9 mouse cellular contexts compared by ENCODE assay signal in the genomic region with DNA sequence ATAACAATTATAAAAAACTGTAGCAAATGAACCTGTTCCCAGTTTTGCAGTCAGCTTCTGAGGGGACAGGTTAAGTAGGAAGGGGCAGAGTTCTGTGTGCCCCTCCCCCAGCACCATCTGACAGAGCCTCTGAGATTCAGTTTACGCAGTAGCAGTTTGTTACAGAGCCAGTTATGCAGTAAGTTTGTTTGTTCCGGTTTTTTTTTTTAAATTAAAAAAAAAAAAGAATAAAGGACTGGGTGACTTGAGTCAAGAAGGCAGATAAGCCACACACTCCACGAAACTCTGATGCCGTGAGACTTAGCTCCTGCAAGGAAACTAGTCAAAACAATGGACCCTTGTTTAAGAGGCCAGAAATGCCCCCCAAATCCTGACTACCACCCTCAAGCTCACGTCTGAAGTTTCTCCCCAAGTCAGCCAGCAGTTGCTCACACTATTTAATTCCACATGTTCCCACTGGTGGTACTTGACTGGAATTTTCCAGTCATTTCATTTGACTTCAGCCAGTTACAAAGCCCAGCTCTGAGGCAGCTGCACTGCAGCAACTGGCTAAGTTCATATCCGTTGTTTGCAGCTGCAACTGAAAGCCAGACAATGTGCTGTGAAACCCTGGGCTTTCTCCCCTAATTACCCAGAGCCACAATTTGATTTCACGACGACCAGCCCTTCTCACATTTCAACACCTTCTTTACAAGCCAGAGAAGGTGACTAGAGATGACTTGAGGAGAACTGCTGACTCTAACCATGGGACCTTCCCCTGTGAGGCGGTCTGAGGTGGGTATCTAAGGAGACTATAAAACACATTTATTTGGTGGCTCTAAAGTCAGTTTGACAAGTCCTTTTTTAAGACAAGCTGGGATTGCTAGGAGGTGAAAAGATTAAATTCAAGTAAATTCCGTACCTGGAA. TPM values are rescaled to one million over a fixed set of nuclear protein-coding genes. Genes with fewer than 3 reads are reported as not detected.
DNase-seq lines count a peak whose midpoint lies in the region; ATAC-seq and TF ChIP-seq lines count a peak whose summit lies in the region.
"Had no signal": no experiment of that assay in that cellular context is flagged by ENCODE, and none has a peak within 500 bp of the region (broad histone marks: within the 10 kb centered on the region; RNA-seq: fewer than 3 reads in every experiment).

No protein-coding gene starts in this region.

- no peak for TF ChIP-seq CTCF in lung, postnatal 0 days (IDR thresholded peaks at IDR 0.05)

- H3K4me1 ChIP-seq in forebrain, embryonic 12.5 days: peaks cover 43% of the 10 kb centered on the region
- H3K4me1 ChIP-seq in forebrain, embryonic 15.5 days: peaks cover 46% of the 10 kb centered on the region
- peaks cover 28% of the 10 kb centered on the region; the same call in 1 of the 2 replicates for H3K4me1 ChIP-seq in lung, postnatal 0 days (ENCODE audit: insufficient read depth, low read depth, low read length)
- H3K4me1 ChIP-seq in kidney, embryonic 16.5 days (ENCODE audit: insufficient read depth, low read length): peaks cover 41% of the 10 kb centered on the region
- peaks cover 49% of the 10 kb centered on the region for H3K4me1 ChIP-seq in stomach, embryonic 16.5 days (ENCODE audit: control insufficient read depth, insufficient read depth, low read length)

- peaks cover 18% of the 10 kb centered on the region for H3K36me3 ChIP-seq in forebrain, embryonic 12.5 days (replicated peaks)
- peaks cover 10% of the 10 kb centered on the region for H3K36me3 ChIP-seq in forebrain, embryonic 15.5 days
- H3K36me3 ChIP-seq in lung, postnatal 0 days (ENCODE audit: insufficient read depth, low read length): peaks cover 12% of the 10 kb centered on the region; the same call in 1 of the 2 replicates
- peaks cover 9% of the 10 kb centered on the region; the same call in 1 of the 2 replicates for H3K36me3 ChIP-seq in kidney, embryonic 16.5 days (ENCODE audit: insufficient read depth, low read length)
- peaks cover 10% of the 10 kb centered on the region; the same call in 1 of the 2 replicates for H3K36me3 ChIP-seq in stomach, embryonic 16.5 days (ENCODE audit: control insufficient read depth, insufficient read depth, low read length)

- peak overlapping the region; percentile 65 for H3K27ac ChIP-seq in forebrain, embryonic 12.5 days
- no peak overlapping the region for H3K27ac ChIP-seq in forebrain, embryonic 15.5 days (replicated peaks)
- H3K27ac ChIP-seq in lung, postnatal 0 days (ENCODE audit: low read length): peak overlapping the region; percentile 74
- peak overlapping the region; percentile 70 for H3K27ac ChIP-seq in kidney, embryonic 16.5 days (ENCODE audit: low read length)
- H3K27ac ChIP-seq in stomach, embryonic 16.5 days (ENCODE audit: low read length): peak overlapping the region; percentile 80

- no peaks in the 10 kb centered on the region for H3K9me3 ChIP-seq in forebrain, embryonic 12.5 days
- H3K9me3 ChIP-seq in forebrain, embryonic 15.5 days: no peaks in the 10 kb centered on the region
- H3K9me3 ChIP-seq in lung, postnatal 0 days (ENCODE audit: low read length): no peaks in the 10 kb centered on the region
- no peaks in the 10 kb centered on the region for H3K9me3 ChIP-seq in kidney, embryonic 16.5 days (ENCODE audit: low read length)
- H3K9me3 ChIP-seq in stomach, embryonic 16.5 days (replicated peaks; ENCODE audit: control insufficient read depth, low read length): no peaks in the 10 kb centered on the region

- H3K4me3 ChIP-seq in forebrain, embryonic 12.5 days (replicated peaks): no peak overlapping the region
- no peak overlapping the region for H3K4me3 ChIP-seq in forebrain, embryonic 15.5 days
- no peak overlapping the region for H3K4me3 ChIP-seq in lung, postnatal 0 days (ENCODE audit: low read depth, low read length)
- H3K4me3 ChIP-seq in kidney, embryonic 16.5 days (ENCODE audit: low read length): no peak overlapping the region
- H3K4me3 ChIP-seq in stomach, embryonic 16.5 days (replicated peaks; ENCODE audit: low read length): no peak overlapping the region

- WGBS in forebrain, embryonic 12.5 days: 18% methylated on average over 10 of the region's 10 CpGs
- 18% methylated on average over 10 of the region's 10 CpGs for WGBS in forebrain, embryonic 15.5 days
- WGBS in lung, postnatal 0 days: 14% methylated on average over 10 of the region's 10 CpGs
- WGBS in kidney, embryonic 16.5 days: 20% methylated on average over 10 of the region's 10 CpGs
- WGBS in stomach, embryonic 16.5 days: 22% methylated on average over 10 of the region's 10 CpGs

- no peaks in the 10 kb centered on the region for H3K27me3 ChIP-seq in forebrain, embryonic 12.5 days
- no peaks in the 10 kb centered on the region for H3K27me3 ChIP-seq in forebrain, embryonic 15.5 days
- no peaks in the 10 kb centered on the region for H3K27me3 ChIP-seq in lung, postnatal 0 days (replicated peaks; ENCODE audit: insufficient read depth, low read length)
- H3K27me3 ChIP-seq in kidney, embryonic 16.5 days (ENCODE audit: insufficient read depth, low read length): no peaks in the 10 kb centered on the region
- no peaks in the 10 kb centered on the region for H3K27me3 ChIP-seq in stomach, embryonic 16.5 days (ENCODE audit: control insufficient read depth, insufficient read depth, low read length)

- DNase-seq in lung, postnatal 0 days (ENCODE audit: low spot score): peak; percentile 58
- DNase-seq in lung, postnatal 14 days: no peak
- DNase-seq in natural killer cell, adult 2 months (ENCODE audit: low spot score in 2 of 2): no peak
- DNase-seq in left cerebral cortex, adult 18-20 months (ENCODE audit: low spot score in 2 of 2): no peak
- DNase-seq: adrenal gland, adult 8-10 months had no signal

- H3K4me2 ChIP-seq in forebrain, embryonic 12.5 days: no peak overlapping the region
- H3K4me2 ChIP-seq in forebrain, embryonic 15.5 days (replicated peaks): no peak overlapping the region
- H3K4me2 ChIP-seq in lung, postnatal 0 days (replicated peaks; ENCODE audit: low read depth, low read length): no peak overlapping the region; the same call in 1 of the 2 replicates
- H3K4me2 ChIP-seq in kidney, embryonic 16.5 days (replicated peaks; ENCODE audit: low read depth, low read length): 0 out of 2 replicates have a peak overlapping the region, but pooled peaks have one; percentile 14
- peak overlapping the region; percentile 20; the same call in 1 of the 2 replicates for H3K4me2 ChIP-seq in stomach, embryonic 16.5 days (ENCODE audit: low read depth, low read length)

- H3K9ac ChIP-seq in forebrain, embryonic 12.5 days: no peak overlapping the region
- no peak overlapping the region for H3K9ac ChIP-seq in forebrain, embryonic 15.5 days (replicated peaks)
- H3K9ac ChIP-seq in lung, postnatal 0 days (replicated peaks; ENCODE audit: low read depth): no peak overlapping the region
- no peak overlapping the region for H3K9ac ChIP-seq in kidney, embryonic 16.5 days (replicated peaks; ENCODE audit: low read length)
- peak overlapping the region; percentile 47 for H3K9ac ChIP-seq in stomach, embryonic 16.5 days (ENCODE audit: low read length)

- no peak for TF ChIP-seq EP300 in lung, postnatal 0 days (IDR thresholded peaks at IDR 0.05)

- ATAC-seq in forebrain, embryonic 12.5 days (ENCODE audit: low FRiP score): 0 out of 2 replicates have a peak, but pooled peaks have one; percentile 13
- ATAC-seq in forebrain, embryonic 15.5 days (replicated peaks): no peak
- peak; percentile 27; the same call in 1 of the 2 replicates for ATAC-seq in lung, postnatal 0 days
- no peak for ATAC-seq in kidney, embryonic 16.5 days (ENCODE audit: low FRiP score, low TSS enrichment)
- no peak for ATAC-seq in stomach, embryonic 16.5 days (ENCODE audit: insufficient read depth, low FRiP score)

RNA-seq across cellular contexts. Expression of gene Rgmb, which starts 22.1 kb away (rescaled TPM):
- polyA plus RNA-seq in forebrain, embryonic 12.5 days (2016; fragmentation: Nextera tagmentation; extraction: Ambion mirVana): 65.1 and 70.8 TPM in 2 replicates
- 48.2 and 51.9 TPM in 2 replicates for polyA plus RNA-seq in forebrain, embryonic 15.5 days (2015; fragmentation: Nextera tagmentation; extraction: Ambion mirVana)
- 15.2 and 15.9 TPM in 2 replicates for polyA plus RNA-seq in lung, postnatal 0 days (2015; fragmentation: Nextera tagmentation; extraction: Ambion mirVana)
- polyA plus RNA-seq in kidney, embryonic 16.5 days (2015; fragmentation: Nextera tagmentation; extraction: Ambion mirVana): 10.1 and 12.2 TPM in 2 replicates
- polyA plus RNA-seq in stomach, embryonic 16.5 days (2015; fragmentation: Nextera tagmentation; extraction: Ambion mirVana): 30.3 and 36.6 TPM in 2 replicates
- total RNA-seq in left cerebral cortex, adult 18-20 months (2021): 10 to 100 TPM; 56.6 to 63.7 TPM

Comparison
In these comparisons a context has a peak if more than half of its experiments do, and no peak if none do; other contexts are left out.
1. ATAC-seq: peak in forebrain, embryonic 12.5 days (single experiment) and lung, postnatal 0 days (single experiment); none in forebrain, embryonic 15.5 days (single experiment), kidney, embryonic 16.5 days (single experiment) and stomach, embryonic 16.5 days (single experiment).
2. H3K4me2 ChIP-seq: peak in kidney, embryonic 16.5 days (single experiment) and stomach, embryonic 16.5 days (single experiment); none in forebrain, embryonic 12.5 days (single experiment), forebrain, embryonic 15.5 days (single experiment) and lung, postnatal 0 days (single experiment).